Mouse (Mus musculus) thymus, adult 2 months (tissue): Measurements from ENCODE around the gene Adamts2. TPM values are rescaled to one million over a fixed set of nuclear protein-coding genes. Genes with fewer than 3 reads are reported as not detected.

Experiments used
- DNase-seq: peaks from one replicate; pipeline ENCODE4 v3.0.0; 2021
- H3K27ac ChIP-seq: fragments of 200-500 bp; 2 replicates; pipeline ENCODE4 v1.5.1; 2012; ENCODE audit warnings: low read length, control low read depth; ENCODE audit not compliant: control insufficient read depth, insufficient read depth
- H3K27me3 ChIP-seq: fragments of 200-500 bp; 2 replicates; pipeline ENCODE4 v1.6.1; 2012; ENCODE audit warnings: mild to moderate bottlenecking, low read length, moderate library complexity, mixed read lengths; ENCODE audit not compliant: control insufficient read depth, insufficient read depth
- H3K36me3 ChIP-seq: fragments of 200-500 bp; 2 replicates; pipeline ENCODE4 v1.6.1; 2012; ENCODE audit warnings: mild to moderate bottlenecking, low read length, moderate library complexity; ENCODE audit not compliant: control insufficient read depth, insufficient read depth
- H3K4me1 ChIP-seq: fragments of 200-500 bp; replicated peaks from 2 replicates; pipeline ENCODE4 v1.6.1; 2012; ENCODE audit warnings: low read length; ENCODE audit not compliant: control insufficient read depth, insufficient read depth
- H3K4me3 ChIP-seq: fragments of 200-500 bp; 2 replicates; pipeline ENCODE4 v1.5.1; 2012; ENCODE audit warnings: mild to moderate bottlenecking, low read length, control low read depth, moderate library complexity; ENCODE audit not compliant: control insufficient read depth, insufficient read depth
- CTCF ChIP-seq: fragments of 200-500 bp; IDR thresholded peaks from 2 replicates; pipeline ENCODE4 v1.5.1; 2012; ENCODE audit warnings: mild to moderate bottlenecking, control low read depth, low read length, moderate library complexity, borderline replicate concordance; ENCODE audit not compliant: control insufficient read depth, poor library complexity, insufficient read depth; ENCODE audit errors: extremely low read depth
- POLR2A ChIP-seq: fragments of 200-500 bp; IDR thresholded peaks from 2 replicates; pipeline ENCODE4 v1.6.1; 2012; ENCODE audit warnings: mild to moderate bottlenecking, low read length, control low read depth, moderate library complexity; ENCODE audit not compliant: control insufficient read depth, poor library complexity, insufficient read depth; ENCODE audit errors: extremely low read depth
- WGBS: fragments of 180-500 bp; shearing (Covaris S2); methylation state at CpG from one replicate; pipeline ENCODE4 v1.1.7; 2018; 5-methylcytosine and 5-hydroxymethylcytosine counted together
- polyA plus RNA-seq: library from polyadenylated mRNA; depleted of rRNA; stranded (reverse); fragments of >200 nt; gene quantifications from 2 replicates; pipeline ENCODE4 v1.2.3, GENCODE M21; 2012

Gene Adamts2
- polyA plus RNA-seq, 1 experiment, result 5.5 TPM

GRCm38 (mm10) chr11:50700496-50700895 lies 98.6 kb downstream of the Adamts2 start:
- H3K4me3 ChIP-seq, result no peak overlapping the region
- no peak overlapping the region for H3K27ac ChIP-seq
- no peak for DNase-seq
- WGBS, result 86% methylated on average over 8 of the region's 8 CpGs
- H3K27me3 ChIP-seq, result no peaks in the 10 kb centered on the region
- TF ChIP-seq CTCF, result no peak
- TF ChIP-seq POLR2A, result no peak
- H3K4me1 ChIP-seq, result no peaks in the 10 kb centered on the region
- no peaks in the 10 kb centered on the region for H3K36me3 ChIP-seq

DNA sequence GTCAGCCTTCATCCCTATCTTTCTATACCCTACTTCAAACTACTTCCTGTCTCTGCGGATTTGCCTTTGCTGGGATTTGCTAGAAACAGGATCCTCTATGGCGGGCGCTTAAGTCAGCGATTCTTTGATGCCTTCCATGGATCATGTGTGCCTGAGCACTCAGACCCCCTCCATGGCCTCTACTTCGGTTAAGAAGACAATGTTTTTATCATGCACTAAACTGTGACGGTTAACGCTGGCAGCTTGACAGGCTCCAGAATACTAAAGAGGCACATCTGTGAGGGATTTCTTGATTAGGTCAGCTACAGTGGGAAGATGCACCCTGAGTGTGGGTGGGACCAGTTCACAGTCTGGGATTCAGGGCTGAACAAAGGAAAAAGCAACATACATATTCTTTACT lies 101.5 kb downstream of the Adamts2 start:
- TF ChIP-seq POLR2A (no peak), CTCF (no peak)

GRCm38 (mm10) chr11:50704511-50704910 lies 102.6 kb downstream of the Adamts2 start:
- WGBS, result 87% methylated on average over 2 of the region's 2 CpGs
- Histone ChIP-seq H3K4me1 (no peaks in the 10 kb centered on the region), H3K27ac (no peak overlapping the region), H3K27me3 (no peaks in the 10 kb centered on the region), H3K36me3 (no peaks in the 10 kb centered on the region), H3K4me3 (no peak overlapping the region)
- TF ChIP-seq POLR2A, result no peak
- no peak for TF ChIP-seq CTCF
- DNase-seq, result no peak

More for the DNA sequence above, 101.5 kb downstream of the Adamts2 start:
- no peak for DNase-seq
- H3K27me3 ChIP-seq, result no peaks in the 10 kb centered on the region
- no peak overlapping the region for H3K4me3 ChIP-seq
- WGBS, result 83% methylated on average over 7 of the region's 7 CpGs
- no peaks in the 10 kb centered on the region for H3K36me3 ChIP-seq
- no peak overlapping the region for H3K27ac ChIP-seq
- H3K4me1 ChIP-seq, result no peaks in the 10 kb centered on the region

DNA sequence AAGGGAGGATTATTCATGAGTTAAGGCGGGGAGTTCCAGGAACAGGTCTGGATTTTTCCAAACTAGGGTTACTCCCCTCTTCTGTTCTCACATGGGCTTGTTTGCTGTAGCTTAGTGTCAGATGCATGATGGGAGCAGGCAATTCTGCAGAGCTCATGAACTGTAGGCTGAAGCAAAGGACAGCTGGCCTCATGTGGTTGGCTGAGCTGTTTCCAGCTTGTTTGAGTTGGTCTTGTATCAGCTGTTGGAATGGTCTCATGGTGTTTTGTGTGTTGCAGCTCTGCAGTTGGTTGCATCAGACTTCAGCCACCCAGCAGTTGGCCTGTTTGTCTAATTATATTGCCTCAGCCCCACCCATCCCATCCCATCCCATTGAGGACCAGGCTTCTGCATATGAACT lies 105.4 kb downstream of the Adamts2 start:
- H3K36me3 ChIP-seq, result no peaks in the 10 kb centered on the region
- TF ChIP-seq POLR2A (no peak), CTCF (no peak)
- no peaks in the 10 kb centered on the region for H3K27me3 ChIP-seq
- DNase-seq, result no peak
- H3K4me1 ChIP-seq, result no peaks in the 10 kb centered on the region
- H3K27ac ChIP-seq, result no peak overlapping the region
- H3K4me3 ChIP-seq, result no peak overlapping the region
- whole genome bisulfite sequencing, result 96% methylated on average over 1 of the region's 1 CpGs

DNA sequence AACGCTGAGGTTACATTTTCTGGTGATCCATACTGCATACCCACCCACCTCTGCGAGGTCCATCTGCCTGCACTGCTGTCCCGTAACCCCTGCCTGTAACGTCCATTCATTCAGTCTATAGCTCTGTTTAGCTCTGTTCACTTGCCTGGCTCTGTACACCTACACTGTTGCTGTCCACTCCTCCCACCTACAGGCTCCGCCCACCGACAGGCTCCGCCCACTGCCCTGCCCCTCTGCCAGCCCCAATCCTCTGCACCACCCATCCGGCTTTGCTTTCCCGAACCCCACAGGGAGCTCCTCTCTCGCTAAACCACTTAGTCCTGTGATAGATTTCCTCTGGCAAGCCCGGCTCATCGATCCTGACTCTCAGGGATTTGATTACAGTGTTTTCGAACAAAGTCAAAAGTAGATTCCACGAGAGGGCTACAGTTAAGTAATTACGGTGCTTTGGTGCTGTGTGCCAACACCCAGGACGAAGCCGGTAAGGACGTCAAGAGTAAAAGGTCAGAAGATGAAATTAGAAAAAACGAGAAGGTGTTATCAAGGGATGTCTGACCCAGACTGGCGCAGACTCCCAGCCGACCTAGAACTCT lies 111.8 kb downstream of the Adamts2 start:
- 52% methylated on average over 21 of the region's 21 CpGs for WGBS
- TF ChIP-seq POLR2A, result no peak
- TF ChIP-seq CTCF, result no peak

DNA sequence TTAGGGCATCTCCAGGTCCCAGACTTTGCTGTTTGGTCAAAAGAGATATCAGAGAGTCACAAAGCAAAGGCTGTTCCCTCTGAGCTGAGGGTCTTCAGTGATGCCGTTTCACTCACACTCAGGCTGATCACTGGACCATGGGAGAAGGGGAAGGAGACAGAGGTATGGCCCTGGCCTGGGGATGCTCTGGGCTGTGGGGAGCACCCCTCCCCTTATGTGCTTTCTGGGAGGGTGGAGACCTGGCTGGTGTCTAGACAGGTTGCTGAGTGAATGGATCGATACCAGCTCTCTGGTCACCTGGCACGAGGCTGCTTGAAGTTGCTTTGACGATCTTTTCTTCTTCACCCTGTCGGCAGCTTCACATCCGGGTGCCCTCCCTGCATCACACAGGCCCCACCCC lies 113.2 kb downstream of the Adamts2 start:
- H3K27ac ChIP-seq, result no peak overlapping the region
- H3K27me3 ChIP-seq, result no peaks in the 10 kb centered on the region
- no peaks in the 10 kb centered on the region for H3K36me3 ChIP-seq
- WGBS, result 49% methylated on average over 6 of the region's 6 CpGs
- TF ChIP-seq POLR2A, result no peak
- TF ChIP-seq CTCF, result no peak
- no peak for DNase-seq
- no peaks in the 10 kb centered on the region for H3K4me1 ChIP-seq
- no peak overlapping the region for H3K4me3 ChIP-seq

More for the DNA sequence above, 111.8 kb downstream of the Adamts2 start:
- no peaks in the 10 kb centered on the region for H3K4me1 ChIP-seq
- H3K4me3 ChIP-seq, result no peak overlapping the region
- no peak for DNase-seq
- H3K27me3 ChIP-seq, result no peaks in the 10 kb centered on the region
- H3K27ac ChIP-seq, result no peak overlapping the region
- H3K36me3 ChIP-seq, result no peaks in the 10 kb centered on the region
